Mouse (Mus musculus) thymus, postnatal 4 days (tissue): ENCODE results near the gene Akt1s1.

Experiments used
- DNase-seq: peaks from one replicate; pipeline ENCODE4 v3.0.0; 2021

Akt1s1 gene

GRCm38 (mm10) chr7:44854356-44855031, 5.7 kb downstream of the Akt1s1 start:
- peak; percentile 85 for DNase-seq

GRCm38 (mm10) chr7:44855036-44855435, 6.2 kb downstream of the Akt1s1 start:
- peak; percentile 55 for DNase-seq

DNA sequence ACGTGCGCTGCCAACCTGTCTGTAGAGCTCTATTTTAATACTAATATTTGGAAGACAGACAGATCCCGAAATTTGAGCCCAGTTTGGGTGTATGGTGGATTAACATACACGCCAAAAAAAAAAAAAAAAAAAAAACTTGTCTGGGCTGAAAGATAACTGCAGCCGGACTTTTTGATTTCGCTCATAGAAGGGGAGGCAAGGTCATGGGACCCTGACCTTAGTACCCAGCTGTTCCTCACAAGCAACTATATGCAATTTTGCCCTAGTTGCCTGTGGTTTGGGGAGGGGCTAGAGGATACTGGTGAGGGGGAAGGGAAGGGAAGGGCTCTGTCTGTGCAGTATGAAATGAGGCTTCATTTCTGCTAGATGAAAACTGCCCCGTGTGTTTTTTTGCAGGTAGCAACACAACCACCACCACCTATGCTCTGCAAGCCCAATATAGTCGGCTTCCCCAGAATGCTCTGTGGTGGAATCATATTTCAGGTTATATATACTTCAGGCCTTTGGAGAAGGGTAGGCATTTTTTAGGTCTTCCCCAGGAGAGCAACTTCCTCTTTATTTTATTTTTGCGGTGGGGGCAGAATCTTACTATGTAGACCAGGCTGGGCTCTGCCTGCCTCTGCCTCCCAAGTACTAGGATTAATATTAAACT, 7.6 kb downstream of the Akt1s1 start:
- no peak for DNase-seq

DNA sequence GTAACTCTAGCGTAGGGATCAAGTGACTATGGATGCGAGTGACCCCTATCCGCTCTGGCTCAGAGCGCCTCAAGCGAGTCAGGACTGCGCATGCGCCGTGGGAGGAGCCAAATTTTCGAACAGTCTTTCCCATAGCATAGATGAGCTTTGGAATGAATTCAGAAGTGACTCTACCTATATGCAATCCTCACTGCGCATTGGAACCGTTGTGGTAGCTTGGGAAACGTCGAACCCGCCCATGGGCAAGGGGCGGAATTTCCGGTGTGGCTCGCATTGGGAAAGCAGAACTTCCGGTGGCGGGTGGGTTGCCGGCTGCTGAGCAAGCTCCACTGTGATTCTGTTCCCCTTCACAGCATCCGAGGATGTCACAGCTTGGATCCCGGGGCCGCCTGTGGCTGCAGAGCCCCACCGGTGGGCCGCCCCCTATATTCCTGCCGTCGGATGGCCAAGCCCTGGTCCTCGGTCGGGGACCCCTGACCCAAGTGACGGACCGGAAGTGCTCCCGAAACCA, 8.3 kb downstream of the Akt1s1 start, which contains the start of gene Pnkp:
Gene Pnkp (plus strand): TSS at position 98 of the 511 bp plus-strand sequence.
- peak; percentile 87 for DNase-seq

DNA sequence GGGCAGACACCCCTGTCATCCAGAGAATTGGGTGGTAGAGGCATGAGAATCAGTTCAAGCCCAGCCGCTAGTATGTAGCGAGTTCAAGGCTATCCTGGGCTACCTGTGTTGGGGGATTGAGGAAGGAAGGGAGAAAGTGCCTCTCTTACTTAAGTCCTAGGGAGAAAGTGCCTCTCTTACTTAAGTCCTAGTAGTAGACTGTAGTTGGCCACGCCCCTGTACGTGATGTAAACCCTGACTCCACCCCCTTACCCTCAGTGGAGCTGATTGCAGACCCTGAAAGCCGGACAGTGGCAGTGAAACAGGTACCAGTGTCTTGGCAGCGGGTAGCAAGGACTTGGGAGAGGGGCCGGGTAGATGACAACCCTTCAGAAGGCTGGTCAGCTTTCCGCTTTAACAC, 9.1 kb downstream of the Akt1s1 start:
- DNase-seq = peak; percentile 68

DNA sequence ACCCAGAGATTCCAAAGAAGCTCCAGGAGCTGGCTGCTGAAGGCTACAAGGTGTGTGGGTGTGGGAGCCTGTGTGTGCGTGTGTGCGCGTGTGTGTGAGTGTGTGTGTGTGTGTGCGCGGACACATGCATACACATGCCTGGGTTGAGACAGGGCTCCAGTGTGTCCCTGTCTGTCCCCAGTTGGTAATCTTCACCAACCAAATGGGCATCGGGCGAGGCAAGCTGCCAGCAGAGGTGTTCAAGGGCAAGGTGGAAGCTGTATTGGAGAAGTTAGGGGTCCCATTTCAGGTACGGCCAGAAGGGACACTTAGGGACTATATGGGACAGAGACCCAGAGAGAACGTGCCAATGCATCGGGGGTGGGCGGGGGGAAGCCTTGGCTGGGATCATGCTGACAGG, 11.1 kb downstream of the Akt1s1 start:
- DNase-seq = no peak

GRCm38 (mm10) chr7:44860576-44861428, 12.0 kb downstream of the Akt1s1 start:
- peak; percentile 89 for DNase-seq

DNA sequence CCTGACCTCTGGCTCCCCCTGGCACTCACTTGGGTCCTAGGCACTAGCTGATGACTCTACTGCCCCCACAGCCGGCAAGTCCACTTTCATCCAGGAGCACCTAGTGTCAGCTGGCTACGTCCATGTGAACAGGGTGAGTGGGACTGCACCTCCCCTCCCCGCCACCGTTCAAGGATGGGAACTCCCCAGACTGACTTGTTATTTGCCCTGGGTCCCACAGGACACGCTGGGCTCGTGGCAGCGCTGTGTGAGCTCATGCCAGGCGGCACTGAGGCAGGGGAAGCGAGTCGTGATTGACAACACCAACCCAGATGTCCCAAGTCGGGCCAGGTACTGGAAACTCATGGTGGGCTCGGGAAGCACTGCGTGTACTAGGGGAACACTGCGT, 12.6 kb downstream of the Akt1s1 start:
- peak; percentile 20 for DNase-seq

GRCm38 (mm10) chr7:44862434-44862833, 13.6 kb downstream of the Akt1s1 start:
- DNase-seq = no peak

DNA sequence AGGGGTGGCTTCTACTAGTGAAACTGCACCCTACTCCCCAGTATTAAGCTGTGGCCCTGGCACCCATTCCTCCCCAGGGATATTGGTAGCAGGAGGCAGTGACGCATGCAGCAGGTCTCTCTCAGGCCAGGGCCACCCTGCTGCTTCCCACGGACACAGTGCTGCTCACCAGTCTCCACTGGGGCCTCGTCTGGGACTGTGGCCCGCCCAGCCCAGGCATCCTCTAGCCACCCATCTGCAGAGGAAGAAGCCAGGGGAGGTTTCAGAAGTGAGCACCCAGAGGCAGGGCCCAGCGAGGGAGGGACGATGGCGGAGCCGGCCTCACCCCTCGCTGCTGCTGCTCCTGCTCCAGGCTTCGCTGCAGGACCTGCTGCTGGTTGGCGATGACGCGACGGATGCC, 14.4 kb downstream of the Akt1s1 start:
- DNase-seq = no peak

- DNase-seq = no peak
Measured at GRCm38 (mm10) chr7:44863982-44864494, 15.2 kb downstream of the Akt1s1 start.

- DNase-seq = peak; percentile 20
Measured at GRCm38 (mm10) chr7:44864595-44865542, 16.1 kb downstream of the Akt1s1 start.

- DNase-seq = no peak
Measured at GRCm38 (mm10) chr7:44866276-44867009, 17.7 kb downstream of the Akt1s1 start.

GRCm38 (mm10) chr7:44867010-44867702, 18.4 kb downstream of the Akt1s1 start:
- DNase-seq = no peak

DNA sequence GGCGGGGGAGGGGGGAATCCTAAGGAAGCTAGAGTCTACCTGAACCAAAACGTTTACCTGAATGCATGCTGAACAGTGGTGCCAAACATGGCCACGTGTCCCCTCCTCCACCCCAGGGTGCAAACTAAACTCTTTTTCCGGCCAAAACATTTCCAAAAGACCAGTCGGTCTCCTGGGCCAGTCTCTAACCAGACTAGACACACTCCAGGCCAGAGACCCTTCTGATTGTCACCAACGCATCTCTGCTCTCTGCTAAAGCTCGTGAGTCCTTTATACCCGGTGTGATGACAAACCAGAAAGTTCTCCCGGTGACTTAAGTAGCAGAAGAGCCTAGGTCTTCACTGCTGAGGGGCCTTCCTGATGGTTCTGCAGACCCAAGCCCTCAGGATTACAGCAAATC, 19.0 kb downstream of the Akt1s1 start:
- no peak for DNase-seq

- DNase-seq = no peak
Measured at GRCm38 (mm10) chr7:44868465-44868864, 19.7 kb downstream of the Akt1s1 start.

DNA sequence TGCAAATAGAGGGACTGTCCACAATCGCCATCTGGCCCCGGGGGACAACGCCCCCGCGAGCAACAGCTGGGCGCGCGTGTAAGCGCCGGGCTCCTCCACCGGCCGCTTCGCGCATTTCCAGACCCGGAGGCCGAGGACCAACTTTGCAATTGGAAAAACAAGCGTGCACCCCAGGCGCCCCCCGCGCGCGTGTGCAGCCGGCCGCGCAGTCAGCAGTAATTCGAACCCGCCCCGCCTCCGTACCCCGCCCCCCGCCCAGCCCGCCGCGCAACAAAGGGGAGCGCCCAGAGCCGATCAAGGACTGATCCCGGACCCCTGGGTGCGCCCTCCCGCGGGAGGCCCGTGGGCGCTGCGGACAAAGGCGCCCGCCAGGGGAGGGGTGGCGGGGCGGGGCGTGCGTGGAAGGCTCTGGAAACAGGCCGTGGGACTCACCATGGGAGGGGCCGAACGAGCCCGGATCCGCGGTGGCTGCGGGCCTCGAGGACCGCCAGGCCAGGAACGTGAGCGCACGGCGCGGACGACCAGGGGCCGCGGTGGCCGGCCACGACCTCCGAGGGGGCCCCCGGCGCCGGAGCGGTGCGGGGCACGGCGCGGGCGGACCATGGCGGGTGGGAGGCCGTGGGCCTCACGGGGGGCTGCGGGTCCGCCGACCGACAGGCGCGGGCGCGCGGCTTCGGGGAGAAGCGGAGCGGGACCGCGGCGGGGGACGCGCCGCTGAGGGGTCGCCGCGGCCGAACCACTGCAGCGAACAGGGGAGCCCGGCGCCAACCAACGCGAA, 20.3 kb downstream of the Akt1s1 start:
- peak; percentile 73 for DNase-seq

GRCm38 (mm10) chr7:44869697-44870528, 21.1 kb downstream of the Akt1s1 start, which contains the start of gene Ptov1:
TSS of gene Ptov1 (minus strand) at chr7:44869788.
- peak; percentile 88 for DNase-seq

- DNase-seq = no peak
Measured at GRCm38 (mm10) chr7:44870614-44871013, 21.8 kb downstream of the Akt1s1 start.
